Mouse (Mus musculus): ENCODE measurements around the gene Mesp2. TPM values are rescaled to one million over a fixed set of nuclear protein-coding genes. Genes with fewer than 3 reads are reported as not detected.
"Not testable (repeated sequence)": the region's sequence is repeated elsewhere in the genome, so short reads cannot be mapped to it uniquely, and the experiment has no call there.

Mesp2 gene
- polyA plus RNA-seq, 1 experiment from 2014 or later = 0.96 TPM

DNA sequence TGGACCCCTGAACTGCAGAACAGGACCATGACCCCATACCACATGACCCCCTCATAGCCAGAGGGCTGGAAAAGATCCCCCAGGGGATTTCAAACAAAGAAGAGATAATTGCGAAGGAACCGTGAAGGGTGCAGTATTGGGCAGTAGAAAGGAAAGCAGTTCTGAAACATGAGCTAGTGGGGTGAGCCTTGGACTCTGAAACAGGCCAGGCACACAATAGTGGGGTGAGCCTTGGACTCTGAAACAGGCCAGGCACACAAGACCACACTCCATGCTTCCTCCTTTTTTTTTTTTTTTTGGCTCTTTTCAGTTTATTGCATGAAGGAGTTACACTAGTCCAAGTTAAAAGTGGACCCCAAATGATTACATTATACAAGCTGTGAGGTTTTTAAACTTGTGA, 20.7 kb upstream of the Mesp2 start:
- H3K9ac ChIP-seq; ATAC-seq (ENCODE audit: low read depth); H3K9me3 ChIP-seq; H3K4me3 ChIP-seq; H3K27ac ChIP-seq (replicated peaks); H3K4me2 ChIP-seq; H3K36me3 ChIP-seq: not testable (repeated sequence)
- H3K4me1 ChIP-seq (replicated peaks) = peaks cover 15% of the 10 kb centered on the region
- 15% methylated on average over 2 of the region's 2 CpGs for WGBS
- H3K27me3 ChIP-seq = peaks cover 62% of the 10 kb centered on the region

DNA sequence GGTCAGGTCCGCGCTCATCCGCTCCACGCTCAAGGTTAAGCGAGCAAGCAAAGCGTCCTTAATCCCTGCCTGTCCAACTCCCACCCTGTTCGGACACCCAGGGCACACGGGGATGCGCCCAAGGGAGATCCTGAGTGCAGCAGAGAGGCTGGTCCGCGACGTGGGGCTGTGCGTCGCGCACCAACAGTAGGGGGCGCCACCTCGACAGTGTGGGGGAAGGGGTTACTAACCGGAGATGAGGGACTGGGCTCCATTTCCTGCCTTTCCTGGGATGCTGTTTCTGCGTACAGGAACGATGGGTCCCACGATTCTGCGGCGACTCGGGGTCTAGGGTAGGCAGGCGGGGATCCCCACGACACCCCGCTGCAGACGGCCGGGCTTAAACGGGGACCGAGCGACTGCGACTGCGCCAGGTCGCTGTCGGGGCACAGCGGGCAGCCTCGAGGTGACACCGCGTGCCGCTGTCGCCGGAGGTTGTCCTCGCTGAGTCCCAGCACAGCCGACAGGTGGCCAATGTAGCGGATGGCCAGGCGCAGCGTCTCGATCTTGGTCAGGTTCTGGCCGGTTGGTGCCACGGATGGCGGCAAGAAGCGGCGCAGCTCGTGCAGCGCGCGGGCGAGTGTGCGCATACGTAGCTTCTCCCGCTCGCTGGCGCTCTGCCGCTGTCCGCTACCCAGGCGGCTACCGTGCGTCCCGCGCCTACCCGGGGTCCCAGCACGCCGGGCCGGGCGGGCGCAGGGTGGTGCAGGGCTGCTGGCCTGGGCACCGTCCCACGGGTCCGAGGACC, 17.7 kb upstream of the Mesp2 start:
- peaks cover 15% of the 10 kb centered on the region for H3K4me1 ChIP-seq (replicated peaks)
- H3K36me3 ChIP-seq = no peaks in the 10 kb centered on the region
- H3K9ac ChIP-seq = peak overlapping the region; percentile 65
- peak; percentile 57 for ATAC-seq (ENCODE audit: low read depth)
- peak overlapping the region; percentile 73 for H3K4me2 ChIP-seq
- H3K27ac ChIP-seq (replicated peaks) = no peak overlapping the region
- H3K4me3 ChIP-seq = peak overlapping the region; percentile 45
- H3K27me3 ChIP-seq = peaks cover 68% of the 10 kb centered on the region
- no peaks in the 10 kb centered on the region for H3K9me3 ChIP-seq
- 1% methylated on average over 71 of the region's 80 CpGs for WGBS

DNA sequence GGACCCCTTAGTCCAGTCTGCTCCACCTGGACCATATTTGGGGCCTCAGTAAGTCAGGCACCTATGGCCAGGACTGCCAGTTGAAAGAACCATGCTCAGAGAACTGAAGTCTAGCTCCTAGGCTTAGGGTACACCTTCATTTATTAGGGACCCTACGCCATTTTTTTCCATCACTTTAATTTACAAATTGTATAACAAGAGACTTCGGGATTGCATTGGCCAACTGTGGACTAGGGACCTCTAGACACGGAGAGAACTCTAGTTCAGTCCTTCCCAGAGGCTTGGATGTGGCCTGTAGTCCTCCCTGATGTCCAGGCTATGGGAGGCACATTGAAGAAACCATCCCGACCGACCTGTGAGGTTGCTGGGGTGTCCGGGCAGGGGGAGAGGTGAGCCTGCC, 16.8 kb upstream of the Mesp2 start, which contains the start of gene Mesp1:
Gene Mesp1, minus strand, starts transcription at position 101 of the 400 bp plus-strand sequence.
- H3K36me3 ChIP-seq = no peaks in the 10 kb centered on the region
- 68% methylated on average over 6 of the region's 6 CpGs for WGBS
- peak within 1 kb of the TSS; percentile 73 for H3K4me2 ChIP-seq
- no peak within 1 kb of the TSS for H3K27ac ChIP-seq (replicated peaks)
- ATAC-seq (ENCODE audit: low read depth) = no peak
- H3K4me3 ChIP-seq = peak within 1 kb of the TSS; percentile 45
- peaks cover 65% of the 10 kb centered on the region for H3K27me3 ChIP-seq
- H3K4me1 ChIP-seq (replicated peaks) = peaks cover 15% of the 10 kb centered on the region
- peak within 1 kb of the TSS; percentile 65 for H3K9ac ChIP-seq
- no peaks in the 10 kb centered on the region for H3K9me3 ChIP-seq

DNA sequence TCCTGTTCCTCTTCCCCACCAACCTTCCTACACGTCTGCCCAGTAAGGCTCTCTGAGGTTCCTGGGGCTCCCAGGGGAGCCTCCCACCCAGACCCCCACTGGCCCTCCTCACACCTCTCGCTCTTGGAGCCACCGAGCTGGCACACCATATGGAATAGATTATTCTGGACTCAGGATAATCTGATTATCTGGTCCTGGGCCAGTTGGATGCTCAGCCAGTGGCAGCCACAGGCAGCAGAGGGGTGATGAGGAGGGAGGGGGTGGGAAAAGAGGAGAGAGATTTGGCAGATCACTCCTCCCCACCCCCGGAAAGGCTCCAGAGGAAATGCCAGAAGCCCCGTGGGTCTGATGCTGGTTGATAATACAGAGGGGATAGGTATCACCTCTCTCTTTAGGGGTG, 11.9 kb upstream of the Mesp2 start:
- no peaks in the 10 kb centered on the region for H3K4me1 ChIP-seq (replicated peaks)
- WGBS = 44% methylated on average over 5 of the region's 5 CpGs

DNA sequence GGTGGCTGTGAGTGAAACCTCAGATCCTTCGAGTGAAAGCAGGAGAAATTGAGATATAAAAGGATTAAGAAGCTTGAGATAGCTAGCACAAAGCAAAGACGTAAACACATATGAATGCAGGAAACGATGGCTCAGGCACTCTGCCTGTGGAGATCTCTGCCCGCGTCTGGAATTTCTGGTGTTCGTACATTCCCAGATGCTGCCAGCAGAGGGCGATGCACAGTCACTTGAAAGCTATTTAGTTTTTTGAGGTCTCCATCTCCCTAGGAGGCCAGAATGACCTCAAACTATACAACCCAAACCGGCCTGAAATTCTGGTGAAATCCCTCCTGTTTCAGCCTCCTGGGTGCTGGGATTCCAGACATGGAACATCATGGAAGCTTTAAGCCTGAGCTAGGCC, 11.5 kb upstream of the Mesp2 start:
- Histone ChIP-seq H3K9me3 (no peaks in the 10 kb centered on the region), H3K4me3 (no peak overlapping the region), H3K27ac (replicated peaks) (no peak overlapping the region), H3K9ac (no peak overlapping the region), H3K36me3 (no peaks in the 10 kb centered on the region), H3K27me3 (peaks cover 22% of the 10 kb centered on the region), H3K4me2 (no peak overlapping the region), H3K4me1 (replicated peaks) (no peaks in the 10 kb centered on the region)
- no peak for ATAC-seq (ENCODE audit: low read depth)
- 4% methylated on average over 8 of the region's 8 CpGs for WGBS

More for the DNA sequence above, 11.9 kb upstream of the Mesp2 start:
- no peak overlapping the region for H3K27ac ChIP-seq (replicated peaks)
- H3K36me3 ChIP-seq = no peaks in the 10 kb centered on the region
- H3K4me2 ChIP-seq = no peak overlapping the region
- no peak overlapping the region for H3K9ac ChIP-seq
- H3K27me3 ChIP-seq = peaks cover 27% of the 10 kb centered on the region
- H3K9me3 ChIP-seq = no peaks in the 10 kb centered on the region
- H3K4me3 ChIP-seq = no peak overlapping the region
- ATAC-seq (ENCODE audit: low read depth) = no peak

DNA sequence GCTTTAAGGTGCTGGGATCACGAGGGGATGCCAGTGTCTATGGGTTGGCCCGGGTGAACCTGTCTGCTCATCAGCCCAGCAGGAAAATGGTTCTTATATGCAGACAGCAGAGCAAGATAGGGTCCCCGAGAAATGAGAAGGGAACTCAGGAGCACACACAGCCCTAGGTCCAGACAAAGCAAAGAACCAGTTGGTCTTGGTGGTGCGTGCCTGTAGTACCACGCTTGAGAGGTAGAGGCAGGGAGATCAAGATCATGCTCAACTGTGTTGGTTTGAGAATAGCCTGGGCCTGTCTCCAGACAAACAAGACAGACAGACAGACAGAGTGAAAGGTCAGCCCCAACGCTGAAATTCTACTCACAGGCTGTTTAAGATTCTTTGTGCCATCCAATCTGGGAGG, 11.0 kb upstream of the Mesp2 start:
- no peaks in the 10 kb centered on the region for H3K4me1 ChIP-seq (replicated peaks)
- H3K4me3 ChIP-seq = no peak overlapping the region
- no peak overlapping the region for H3K27ac ChIP-seq (replicated peaks)
- ATAC-seq (ENCODE audit: low read depth) = no peak
- peaks cover 18% of the 10 kb centered on the region for H3K27me3 ChIP-seq
- no peak overlapping the region for H3K9ac ChIP-seq
- no peak overlapping the region for H3K4me2 ChIP-seq
- WGBS = 75% methylated on average over 6 of the region's 6 CpGs
- H3K9me3 ChIP-seq = no peaks in the 10 kb centered on the region
- no peaks in the 10 kb centered on the region for H3K36me3 ChIP-seq

DNA sequence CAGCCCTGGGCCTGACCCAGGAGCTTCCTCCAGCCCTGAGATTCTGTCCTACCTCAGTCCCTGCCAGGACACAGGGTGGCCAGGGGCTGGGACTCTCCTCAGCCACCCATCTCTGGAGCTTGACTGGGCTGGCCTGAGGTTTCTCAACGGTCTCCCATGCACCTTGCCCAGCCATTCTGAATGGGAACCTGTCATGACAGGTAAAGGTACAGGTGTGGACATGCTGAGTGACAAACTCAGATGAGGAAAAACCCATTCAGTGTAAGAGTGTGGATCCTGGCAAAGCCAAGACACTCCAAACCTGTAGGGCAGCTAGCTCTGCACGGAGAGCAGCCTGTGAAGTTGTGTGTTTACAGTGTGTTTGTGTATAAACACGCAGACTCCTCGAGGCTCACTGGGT, 10.2 kb upstream of the Mesp2 start:
- H3K36me3 ChIP-seq = no peaks in the 10 kb centered on the region
- H3K27ac ChIP-seq (replicated peaks) = no peak overlapping the region
- no peaks in the 10 kb centered on the region for H3K4me1 ChIP-seq (replicated peaks)
- ATAC-seq (ENCODE audit: low read depth) = no peak
- H3K9ac ChIP-seq = no peak overlapping the region
- no peak overlapping the region for H3K4me2 ChIP-seq
- 82% methylated on average over 4 of the region's 4 CpGs for WGBS
- H3K27me3 ChIP-seq = peaks cover 9% of the 10 kb centered on the region
- H3K4me3 ChIP-seq = no peak overlapping the region
- no peaks in the 10 kb centered on the region for H3K9me3 ChIP-seq

DNA sequence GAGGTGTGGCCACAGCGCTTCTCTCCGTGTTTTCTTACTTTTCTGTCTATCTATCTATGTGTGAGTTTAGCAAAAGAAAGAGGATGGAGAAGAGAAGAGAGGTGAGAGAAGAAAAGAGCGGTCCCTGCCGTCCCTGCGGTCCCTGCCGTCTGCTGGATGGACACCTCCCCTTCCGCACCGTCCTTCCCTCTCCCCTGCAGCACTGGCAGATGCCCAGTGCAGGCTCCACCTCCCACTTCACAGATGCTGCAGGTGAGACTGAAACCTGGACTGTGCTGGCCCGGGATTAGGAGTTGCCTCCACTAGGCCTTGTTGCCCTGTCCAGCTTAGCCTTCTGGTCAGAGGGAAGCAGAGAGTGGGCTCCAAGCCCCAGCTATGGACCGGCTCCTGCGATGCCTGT, 9.1 kb upstream of the Mesp2 start:
- no peak for ATAC-seq (ENCODE audit: low read depth)
- Histone ChIP-seq H3K27me3 (no peaks in the 10 kb centered on the region), H3K4me1 (replicated peaks) (no peaks in the 10 kb centered on the region), H3K9me3 (no peaks in the 10 kb centered on the region), H3K4me2 (no peak overlapping the region), H3K4me3 (no peak overlapping the region), H3K27ac (replicated peaks) (no peak overlapping the region), H3K36me3 (no peaks in the 10 kb centered on the region), H3K9ac (no peak overlapping the region)
- WGBS = 82% methylated on average over 11 of the region's 11 CpGs

DNA sequence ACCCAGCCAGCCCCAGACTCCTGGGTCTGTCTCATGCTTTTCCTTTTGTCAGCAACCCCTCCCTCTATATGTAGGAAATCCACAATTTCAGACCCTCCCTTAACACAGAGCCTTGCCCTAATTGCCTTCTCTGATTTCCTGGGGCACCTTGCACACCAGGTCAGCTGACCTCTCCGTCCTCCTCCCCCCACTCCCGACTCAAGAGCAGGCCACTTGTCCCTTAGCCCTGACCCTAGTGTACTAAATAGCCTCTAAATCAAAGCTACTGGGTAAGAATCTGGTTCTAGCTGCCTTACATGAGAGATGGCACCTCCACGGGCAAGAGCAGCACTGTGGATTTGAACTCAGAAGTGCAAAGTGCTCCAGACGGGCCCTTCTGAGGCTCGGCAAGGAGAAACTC, 8.5 kb upstream of the Mesp2 start:
- no peak overlapping the region for H3K4me3 ChIP-seq
- no peaks in the 10 kb centered on the region for H3K36me3 ChIP-seq
- WGBS = 70% methylated on average over 5 of the region's 5 CpGs
- no peaks in the 10 kb centered on the region for H3K9me3 ChIP-seq
- H3K4me1 ChIP-seq (replicated peaks) = no peaks in the 10 kb centered on the region
- H3K27me3 ChIP-seq = no peaks in the 10 kb centered on the region
- no peak overlapping the region for H3K4me2 ChIP-seq
- H3K9ac ChIP-seq = no peak overlapping the region
- no peak for ATAC-seq (ENCODE audit: low read depth)
- H3K27ac ChIP-seq (replicated peaks) = no peak overlapping the region

DNA sequence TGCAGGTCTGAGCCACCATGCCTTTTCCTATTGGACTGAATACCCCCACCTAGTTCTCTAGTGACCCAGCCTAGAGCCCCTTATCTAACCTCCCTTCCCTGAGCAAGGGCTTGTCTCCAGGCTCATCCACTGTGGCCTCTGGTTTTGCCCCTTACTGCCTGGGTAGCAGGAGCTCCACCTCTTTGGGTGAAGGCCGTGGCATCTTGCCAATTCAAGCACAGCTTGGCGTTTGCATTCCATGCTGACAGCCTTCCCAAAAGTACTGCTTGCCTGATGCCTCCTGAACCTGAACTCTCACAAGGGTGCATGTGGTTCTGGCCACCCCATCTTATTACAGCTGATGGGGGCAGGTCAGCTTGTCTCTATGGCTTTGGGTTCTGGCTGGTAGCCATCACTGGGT, 6.6 kb upstream of the Mesp2 start:
- Histone ChIP-seq H3K9ac (no peak overlapping the region), H3K36me3 (no peaks in the 10 kb centered on the region), H3K4me2 (no peak overlapping the region), H3K27ac (replicated peaks) (no peak overlapping the region), H3K4me3 (no peak overlapping the region), H3K9me3 (no peaks in the 10 kb centered on the region), H3K4me1 (replicated peaks) (no peaks in the 10 kb centered on the region), H3K27me3 (no peaks in the 10 kb centered on the region)
- 65% methylated on average over 2 of the region's 2 CpGs for WGBS
- ATAC-seq (ENCODE audit: low read depth) = no peak

DNA sequence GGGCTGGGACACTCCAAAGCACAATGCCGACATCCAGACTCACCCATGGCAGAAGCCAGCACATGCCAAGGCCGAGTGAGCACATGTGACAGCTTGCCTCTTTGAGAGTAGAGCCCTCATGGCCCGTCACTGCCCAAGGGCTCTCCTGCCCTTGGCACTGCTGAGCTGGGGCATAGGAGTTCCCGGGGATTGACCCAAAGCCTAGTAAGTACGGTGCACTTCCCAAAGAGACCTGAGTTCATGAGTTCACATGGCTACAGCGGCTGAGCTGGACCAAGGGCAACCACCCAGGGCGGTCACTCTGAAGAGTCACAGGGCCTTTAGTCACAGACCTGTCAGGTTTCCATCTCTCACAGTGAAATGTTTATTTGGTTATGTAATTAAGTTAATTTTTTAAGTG, 2.0 kb upstream of the Mesp2 start:
- 91% methylated on average over 7 of the region's 7 CpGs for WGBS
- Histone ChIP-seq H3K4me1 (replicated peaks) (peaks cover 7% of the 10 kb centered on the region; the same call in 1 of the 2 replicates), H3K4me3 (no peak overlapping the region), H3K36me3 (no peaks in the 10 kb centered on the region), H3K27ac (replicated peaks) (no peak overlapping the region), H3K9me3 (no peaks in the 10 kb centered on the region), H3K9ac (no peak overlapping the region), H3K4me2 (no peak overlapping the region), H3K27me3 (peaks cover 37% of the 10 kb centered on the region)
- no peak for ATAC-seq (ENCODE audit: low read depth)

DNA sequence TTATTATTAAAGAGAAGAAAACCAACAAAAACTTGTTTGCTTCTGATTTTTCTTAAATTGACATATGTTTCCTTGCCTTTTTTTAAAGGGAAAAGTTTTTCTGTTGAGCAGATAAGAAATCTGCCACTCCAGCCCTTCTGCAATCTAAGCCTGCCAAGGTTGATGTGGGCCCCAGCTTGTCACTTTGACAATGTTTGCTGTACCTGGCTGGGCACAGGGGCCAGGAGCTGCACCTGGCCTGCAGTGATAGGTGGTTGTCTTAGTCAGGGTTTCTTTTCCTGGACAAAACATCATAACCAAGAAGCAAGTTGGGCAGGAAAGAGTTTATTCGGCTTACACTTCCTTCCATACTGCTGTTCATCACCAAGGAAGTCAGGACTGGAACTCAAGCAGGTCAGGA, 2.9 kb downstream of the Mesp2 start:
- no peak overlapping the region for H3K4me2 ChIP-seq
- peaks cover 10% of the 10 kb centered on the region; the same call in 1 of the 2 replicates for H3K4me1 ChIP-seq (replicated peaks)
- H3K27me3 ChIP-seq = peaks cover 50% of the 10 kb centered on the region
- no peaks in the 10 kb centered on the region for H3K9me3 ChIP-seq
- no peak overlapping the region for H3K9ac ChIP-seq
- WGBS = 95% methylated on average over 1 of the region's 1 CpGs
- no peak overlapping the region for H3K4me3 ChIP-seq
- no peak for ATAC-seq (ENCODE audit: low read depth)
- H3K36me3 ChIP-seq = no peaks in the 10 kb centered on the region
- no peak overlapping the region for H3K27ac ChIP-seq (replicated peaks)

DNA sequence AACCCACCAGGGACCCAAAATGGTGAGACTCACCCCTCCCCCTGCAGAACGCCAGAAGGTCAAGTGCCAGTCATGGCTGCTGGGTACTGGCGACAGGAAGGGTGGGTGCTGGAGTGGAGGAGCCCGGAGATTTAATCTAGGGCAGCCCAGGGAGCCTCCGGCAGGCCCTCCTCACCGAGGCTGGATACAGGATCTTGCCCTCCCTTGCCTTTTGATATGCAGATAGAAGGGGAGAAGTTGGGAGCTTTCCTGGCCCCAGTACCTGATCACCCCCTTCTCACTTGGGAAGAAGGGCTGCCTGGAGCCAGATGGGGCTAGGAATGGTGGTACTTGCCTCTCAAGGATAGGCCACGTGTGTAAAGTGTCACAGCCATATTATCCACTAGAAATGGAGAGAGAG, 7.8 kb downstream of the Mesp2 start:
- no peaks in the 10 kb centered on the region for H3K36me3 ChIP-seq
- H3K27me3 ChIP-seq = peaks cover 18% of the 10 kb centered on the region; the same call in 1 of the 2 replicates
- 6% methylated on average over 6 of the region's 6 CpGs for WGBS
- H3K4me2 ChIP-seq = no peak overlapping the region
- H3K27ac ChIP-seq (replicated peaks) = no peak overlapping the region
- H3K9ac ChIP-seq = no peak overlapping the region
- no peaks in the 10 kb centered on the region for H3K9me3 ChIP-seq
- H3K4me3 ChIP-seq = no peak overlapping the region
- ATAC-seq (ENCODE audit: low read depth) = no peak
- peaks cover 4% of the 10 kb centered on the region; the same call in 1 of the 2 replicates for H3K4me1 ChIP-seq (replicated peaks)
